Mouse (Mus musculus): ENCODE measurements around the gene Mettl15.

- TF ChIP-seq CTCF (IDR thresholded peaks at IDR 0.05; ENCODE audit: borderline replicate concordance, control insufficient read depth, extremely low read depth, insufficient read depth, low read length, poor library complexity), result no peak
- TF ChIP-seq POLR2A (IDR thresholded peaks at IDR 0.05; ENCODE audit: control insufficient read depth, extremely low read depth, insufficient read depth, low read length, poor library complexity), result no peak
Measured at GRCm38 (mm10) chr2:109182993-109183392, 97.6 kb downstream of the Mettl15 start.
